Mouse (Mus musculus) limb, embryonic 14.5 days (tissue): ENCODE measurements at regions not wholly inside any gene's neighbourhood (a gene's known extent, or its start where the extent isn't known, plus 50 kb on each side); places are given as distances from the start of the nearest gene placed in this dataset.
A peak's percentile ranks its signal among the peaks of the same experiment; 100 is the strongest.

Experiments
- ATAC-seq: fragments of 200-750 bp; cut with Nextera tagmentation; 2 replicates; pipeline ENCODE4 v1.8.0; 2017; ENCODE audit warnings: low read depth, moderate number of reproducible peaks, moderate TSS enrichment; ENCODE audit not compliant: low FRiP score
- DNase-seq: peaks from one replicate; pipeline ENCODE4 v3.0.0-alpha.2; 2015; ENCODE audit warnings: low spot score
- H3K27ac ChIP-seq: fragments of 300-500 bp; sonication (generic); replicated peaks from 2 replicates; pipeline ENCODE4 v1.5.1; 2014; ENCODE audit warnings: low read depth, mild to moderate bottlenecking, low read length, moderate library complexity, mixed read lengths
- H3K27me3 ChIP-seq: fragments of 300-500 bp; sonication (generic); 2 replicates; pipeline ENCODE4 v1.6.1; 2014; ENCODE audit warnings: low read length, mixed read lengths; ENCODE audit not compliant: control insufficient read depth, insufficient read depth
- H3K36me3 ChIP-seq: fragments of 300-500 bp; sonication (generic); 2 replicates; pipeline ENCODE4 v1.6.1; 2014; ENCODE audit warnings: mild to moderate bottlenecking, low read length, moderate library complexity, mixed read lengths; ENCODE audit not compliant: control insufficient read depth, insufficient read depth
- H3K4me1 ChIP-seq: fragments of 300-500 bp; sonication (generic); 2 replicates; pipeline ENCODE4 v1.6.1; 2014; ENCODE audit warnings: antibody characterized with exemption, low read length, mixed read lengths; ENCODE audit not compliant: control insufficient read depth, insufficient read depth
- H3K4me2 ChIP-seq: fragments of 300-500 bp; sonication (generic); replicated peaks from 2 replicates; pipeline ENCODE4 v1.6.1; 2014; ENCODE audit warnings: low read depth, mild to moderate bottlenecking, low read length, moderate library complexity; ENCODE audit not compliant: severe bottlenecking
- H3K4me3 ChIP-seq: fragments of 300-500 bp; sonication (generic); replicated peaks from 2 replicates; pipeline ENCODE4 v1.5.1; 2014; ENCODE audit warnings: low read length
- H3K9ac ChIP-seq: fragments of 300-500 bp; sonication (generic); 2 replicates; pipeline ENCODE4 v1.6.1; 2014; ENCODE audit warnings: mild to moderate bottlenecking, low read depth, low read length, moderate library complexity; ENCODE audit not compliant: severe bottlenecking
- H3K9me3 ChIP-seq: fragments of 300-500 bp; sonication (generic); 2 replicates; pipeline ENCODE4 v1.6.1; 2016; ENCODE audit warnings: low read length; ENCODE audit not compliant: control insufficient read depth
- POLR2A ChIP-seq: fragments of 200-500 bp; IDR thresholded peaks from 2 replicates; pipeline ENCODE4 v1.8.0; 2012; ENCODE audit warnings: inconsistent platforms, mild to moderate bottlenecking, moderate library complexity, borderline replicate concordance; ENCODE audit not compliant: insufficient read depth, insufficient read length; ENCODE audit errors: extremely low read depth
- WGBS: fragments of 180-500 bp; shearing (Covaris S2); extraction: QIAGEN DNeasy Blood & Tissue Kit; methylation state at CpG from one replicate; pipeline ENCODE4 v1.1.7; 2014; 5-methylcytosine and 5-hydroxymethylcytosine counted together

GRCm38 (mm10) chr6:10156097-10156496 lies 1207.9 kb downstream of the Nxph1 start:
- no peak overlapping the region for H3K9ac ChIP-seq
- 62% methylated on average over 2 of the region's 2 CpGs for WGBS
- H3K4me3 ChIP-seq: no peak overlapping the region
- H3K27ac ChIP-seq: no peak overlapping the region
- H3K4me2 ChIP-seq: no peak overlapping the region
- no peaks in the 10 kb centered on the region for H3K4me1 ChIP-seq
- ATAC-seq (no peak), DNase-seq (peak; percentile 13)
- TF ChIP-seq POLR2A: no peak
- no peaks in the 10 kb centered on the region for H3K36me3 ChIP-seq
- H3K9me3 ChIP-seq: no peaks in the 10 kb centered on the region
- no peaks in the 10 kb centered on the region for H3K27me3 ChIP-seq

- no peaks in the 10 kb centered on the region for H3K27me3 ChIP-seq
- no peaks in the 10 kb centered on the region for H3K9me3 ChIP-seq
- H3K9ac ChIP-seq: no peak overlapping the region
- WGBS: 57% methylated on average over 7 of the region's 7 CpGs
- no peak overlapping the region for H3K4me3 ChIP-seq
- ATAC-seq: no peak
- H3K4me2 ChIP-seq: no peak overlapping the region
- H3K27ac ChIP-seq: no peak overlapping the region
- TF ChIP-seq POLR2A: no peak
- no peaks in the 10 kb centered on the region for H3K4me1 ChIP-seq
- H3K36me3 ChIP-seq: no peaks in the 10 kb centered on the region
- no peak for DNase-seq
Measured at GRCm38 (mm10) chr6:10181590-10182183, 1233.5 kb downstream of the Nxph1 start.

- ATAC-seq: no peak
- Histone ChIP-seq H3K36me3 (no peaks in the 10 kb centered on the region), H3K27me3 (no peaks in the 10 kb centered on the region), H3K4me3 (no peak overlapping the region), H3K9me3 (no peaks in the 10 kb centered on the region), H3K4me2 (no peak overlapping the region), H3K4me1 (no peaks in the 10 kb centered on the region), H3K27ac (no peak overlapping the region), H3K9ac (no peak overlapping the region)
- DNase-seq: no peak
- TF ChIP-seq POLR2A: no peak
Measured at GRCm38 (mm10) chr6:10185971-10186370, 1237.7 kb downstream of the Nxph1 start.
